ENCODE assay signal across 7 mouse cellular contexts in the genomic region with DNA sequence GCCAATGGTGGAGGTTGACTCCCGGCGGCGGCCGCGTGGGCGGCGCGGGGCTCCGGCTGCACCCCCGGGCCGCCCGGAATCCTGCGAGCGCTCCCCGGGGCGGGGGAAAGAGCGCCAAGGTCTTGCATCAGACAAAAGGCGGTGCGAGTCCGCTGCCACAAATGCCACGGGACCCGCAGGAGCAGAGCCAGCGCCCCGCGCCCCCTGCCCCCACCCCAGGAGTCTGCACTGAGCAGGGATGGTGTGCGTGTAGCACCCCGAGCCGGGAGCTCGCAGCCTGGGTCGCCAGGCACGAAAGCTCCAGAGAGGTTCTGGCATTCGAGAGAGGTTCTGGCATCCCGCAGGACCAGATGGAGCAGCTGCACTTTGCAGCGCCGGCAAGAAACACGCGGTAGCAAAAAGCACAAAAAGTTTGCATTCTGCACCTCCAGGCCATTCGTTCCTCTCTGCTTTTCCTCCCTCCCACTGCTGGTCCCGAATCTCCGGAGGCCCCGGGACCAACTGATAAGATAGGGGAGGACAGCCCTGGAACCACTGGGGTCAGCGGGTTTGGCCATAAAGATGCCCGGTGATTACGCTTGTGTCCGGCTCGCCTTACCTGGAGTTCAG. TPM values are rescaled to one million over a fixed set of nuclear protein-coding genes. Genes with fewer than 3 reads are reported as not detected.
DNase-seq lines count a peak whose midpoint lies in the region; ATAC-seq lines count a peak whose summit lies in the region.

No protein-coding gene starts in this region.

- peak overlapping the region; percentile 62 for H3K9ac ChIP-seq in hindbrain, embryonic 15.5 days

- DNase-seq in R1 (ENCODE audit: low read depth, low spot score) = peak; percentile 53
- peak; percentile 20 to 35 for DNase-seq in cerebellum, adult 18-20 months
- DNase-seq in frontal cortex, postnatal 10 days (ENCODE audit: low spot score in 2 of 2) = peak; percentile 31 to 34
- DNase-seq in left cerebral cortex, postnatal 25 days (ENCODE audit: low spot score in 2 of 2) = peak; percentile 27 to 47
- DNase-seq in right cerebral cortex, postnatal 25 days = peak; percentile 34

- no peaks in the 10 kb centered on the region for H3K9me3 ChIP-seq in hindbrain, embryonic 15.5 days
- no peaks in the 10 kb centered on the region for H3K9me3 ChIP-seq in megakaryocyte, embryonic 14.5 days

- H3K27ac ChIP-seq in hindbrain, embryonic 15.5 days (replicated peaks) = peak overlapping the region; percentile 73

- H3K4me2 ChIP-seq in hindbrain, embryonic 15.5 days = peak overlapping the region; percentile 99

- H3K36me3 ChIP-seq in hindbrain, embryonic 15.5 days = no peaks in the 10 kb centered on the region
- peaks cover 11% of the 10 kb centered on the region for H3K36me3 ChIP-seq in megakaryocyte, embryonic 14.5 days (replicated peaks; ENCODE audit: low read length)

- intact Hi-C loops in left cerebral cortex, postnatal 25 days (cut with DNase I) = no loop called here

- H3K4me1 ChIP-seq in hindbrain, embryonic 15.5 days (replicated peaks) = peaks cover 42% of the 10 kb centered on the region
- H3K4me1 ChIP-seq in megakaryocyte, embryonic 14.5 days = peaks cover 50% of the 10 kb centered on the region

- peak overlapping the region; percentile 59 for H3K4me3 ChIP-seq in hindbrain, embryonic 15.5 days
- H3K4me3 ChIP-seq in megakaryocyte, embryonic 14.5 days (replicated peaks) = peak overlapping the region; percentile 89

- peak; percentile 31 for ATAC-seq in hindbrain, embryonic 15.5 days (ENCODE audit: low FRiP score, low read depth)

- H3K27me3 ChIP-seq in hindbrain, embryonic 15.5 days = no peaks in the 10 kb centered on the region
- peaks cover 13% of the 10 kb centered on the region for H3K27me3 ChIP-seq in megakaryocyte, embryonic 14.5 days (replicated peaks)

- under 1% methylated on average over 44 of the region's 46 CpGs for WGBS in hindbrain, embryonic 15.5 days

RNA-seq across cellular contexts. Expression of gene Phgdh, which starts 0.6 kb away (rescaled TPM):
- polyA plus RNA-seq in hindbrain, embryonic 15.5 days (2015; fragmentation: Nextera tagmentation; extraction: Ambion mirVana) = 179 and 188 TPM in 2 replicates
- total RNA-seq in left cerebral cortex, postnatal 25 days (2021) = 10 to 100 TPM; 51.7 to 54.5 TPM
- 70.7 and 71.0 TPM in 2 replicates for polyA plus RNA-seq in megakaryocyte, embryonic 14.5 days (2012; ENCODE audit: insufficient read depth, low replicate concordance)

RNA-seq across cellular contexts. Expression of gene Zfp697, which starts 43.1 kb away (rescaled TPM):
- 14.7 and 17.3 TPM in 2 replicates for polyA plus RNA-seq in hindbrain, embryonic 15.5 days (2015; fragmentation: Nextera tagmentation; extraction: Ambion mirVana)
- total RNA-seq in left cerebral cortex, postnatal 25 days (2021) = 10 to 100 TPM; 33.6 to 34.9 TPM
- not detected in 2 replicates for polyA plus RNA-seq in megakaryocyte, embryonic 14.5 days (2012; ENCODE audit: insufficient read depth, low replicate concordance)

RNA-seq across cellular contexts. Expression of gene Hmgcs2, which starts 59.0 kb away (rescaled TPM):
- polyA plus RNA-seq in hindbrain, embryonic 15.5 days (2015; fragmentation: Nextera tagmentation; extraction: Ambion mirVana) = 21.1 and 22.7 TPM in 2 replicates
- 10 to 100 TPM in 1 of 2 experiments, 1 to 10 TPM in 1; 7.5 to 10.5 TPM for total RNA-seq in left cerebral cortex, postnatal 25 days (2021)
- polyA plus RNA-seq in megakaryocyte, embryonic 14.5 days (2012; ENCODE audit: insufficient read depth, low replicate concordance) = not detected in 2 replicates

Comparison
In these comparisons a context has a peak if more than half of its experiments do, and no peak if none do; other contexts are left out.
1. Peak in every context shown above with its lines: DNase-seq, ATAC-seq, H3K4me3 ChIP-seq and H3K27ac ChIP-seq.
2. RNA of gene Zfp697, which starts 43.1 kb away (polyA plus RNA-seq): 14.7 to 17.3 TPM in hindbrain, embryonic 15.5 days; not detected in megakaryocyte, embryonic 14.5 days; every median in the first group is over 10 times any median in the second.
3. RNA of gene Hmgcs2, which starts 59.0 kb away (polyA plus RNA-seq): 21.1 to 22.7 TPM in hindbrain, embryonic 15.5 days; not detected in megakaryocyte, embryonic 14.5 days; every median in the first group is over 10 times any median in the second.